Mouse (Mus musculus): ENCODE results near the gene Scn8a. TPM values are rescaled to one million over a fixed set of nuclear protein-coding genes. Genes with fewer than 3 reads are reported as not detected.
A peak's percentile ranks its signal among the peaks of the same experiment; 100 is the strongest.

The Scn8a gene
- polyA plus RNA-seq, 1 experiment from 2014 or later, result 9.0 TPM

DNA sequence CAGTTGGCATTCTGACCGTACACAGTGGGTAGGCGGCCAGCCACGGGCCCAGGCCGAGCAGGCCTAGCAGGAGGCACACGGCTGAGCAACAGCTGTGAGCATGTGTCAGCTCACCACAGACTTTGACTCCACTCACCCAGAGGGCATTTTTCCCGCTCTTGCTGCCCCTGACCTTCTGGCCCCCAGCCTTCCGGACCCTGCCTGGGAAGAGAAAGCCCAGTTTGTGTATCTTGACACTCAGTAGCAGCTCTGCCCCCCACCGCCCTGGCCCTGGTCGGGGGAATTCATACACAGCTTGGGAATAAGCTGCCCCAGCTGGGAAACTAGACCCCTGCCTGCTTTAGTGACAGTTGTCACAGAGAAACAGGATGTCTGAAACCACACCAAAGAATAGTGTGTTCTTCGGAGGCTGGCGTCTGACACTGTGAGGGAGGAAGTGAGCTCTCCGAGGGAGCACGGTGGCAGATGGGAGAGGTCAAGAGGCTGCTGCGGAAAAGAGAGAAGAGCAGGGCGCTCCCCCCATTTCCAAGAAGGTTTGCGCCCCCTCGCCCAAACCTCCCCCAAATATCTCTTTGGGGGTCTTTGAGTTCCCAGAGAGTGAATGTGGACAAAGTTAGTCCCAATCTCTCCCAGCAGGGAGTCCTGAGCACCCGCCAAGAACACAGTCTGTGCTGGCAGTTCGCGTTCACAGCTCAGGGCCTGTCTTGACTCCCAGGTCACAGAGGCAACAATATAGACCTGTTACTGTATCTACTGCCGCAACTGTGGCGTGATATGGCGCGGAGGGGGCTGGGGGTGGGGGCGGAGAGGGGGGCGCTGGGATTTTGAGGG, 24.4 kb upstream of the Scn8a start:
- H3K27ac ChIP-seq, result peak overlapping the region; percentile 62
- WGBS, result 60% methylated on average over 26 of the region's 26 CpGs
- no peak for DNase-seq (ENCODE audit: extremely low spot score, low spot score)
- H3K9me3 ChIP-seq, result peaks cover 9% of the 10 kb centered on the region
- H3K4me1 ChIP-seq, result peaks cover 15% of the 10 kb centered on the region
- no peaks in the 10 kb centered on the region for H3K27me3 ChIP-seq (ENCODE audit: poor library complexity, severe bottlenecking)
- H3K36me3 ChIP-seq (replicated peaks), result no peaks in the 10 kb centered on the region
- no peak overlapping the region for H3K4me3 ChIP-seq

- Histone ChIP-seq H3K36me3 (replicated peaks) (no peaks in the 10 kb centered on the region), H3K4me3 (no peak overlapping the region), H3K4me1 (peaks cover 15% of the 10 kb centered on the region), H3K27me3 (ENCODE audit: poor library complexity, severe bottlenecking) (no peaks in the 10 kb centered on the region), H3K27ac (no peak overlapping the region), H3K9me3 (peaks cover 9% of the 10 kb centered on the region)
- 87% methylated on average over 6 of the region's 6 CpGs for whole genome bisulfite sequencing
- no peak for DNase-seq (ENCODE audit: extremely low spot score, low spot score)
Observed at GRCm38 (mm10) chr15:100847193-100847592, 22.5 kb upstream of the Scn8a start.

- WGBS, result 73% methylated on average over 3 of the region's 3 CpGs
- Histone ChIP-seq H3K27me3 (ENCODE audit: poor library complexity, severe bottlenecking) (no peaks in the 10 kb centered on the region), H3K36me3 (replicated peaks) (no peaks in the 10 kb centered on the region), H3K4me3 (no peak overlapping the region), H3K9me3 (no peaks in the 10 kb centered on the region), H3K4me1 (no peaks in the 10 kb centered on the region), H3K27ac (no peak overlapping the region)
- DNase-seq (ENCODE audit: extremely low spot score, low spot score), result no peak
Observed at GRCm38 (mm10) chr15:100857586-100857985, 12.1 kb upstream of the Scn8a start.

DNA sequence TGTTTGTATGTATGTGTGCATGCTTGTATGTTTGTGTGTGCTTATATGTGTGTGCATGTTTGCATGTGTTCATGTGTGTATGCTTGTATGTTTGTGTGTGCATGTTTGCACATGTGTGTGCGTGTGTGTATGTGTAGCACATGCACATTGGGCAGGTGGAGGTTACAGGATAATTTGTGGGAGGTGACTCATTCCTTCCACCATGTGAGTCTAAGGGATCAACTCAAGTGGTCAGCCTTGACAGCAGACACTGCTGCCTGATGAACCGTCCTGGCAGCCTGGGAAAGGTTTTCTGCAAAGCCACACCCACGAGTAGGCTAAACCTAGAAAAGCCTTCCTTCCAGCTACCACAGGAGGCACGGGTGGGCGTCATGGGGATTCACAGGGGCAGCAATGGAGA, 8.8 kb upstream of the Scn8a start:
- no peaks in the 10 kb centered on the region for H3K27me3 ChIP-seq (ENCODE audit: poor library complexity, severe bottlenecking)
- no peak for DNase-seq (ENCODE audit: extremely low spot score, low spot score)
- WGBS, result 46% methylated on average over 5 of the region's 5 CpGs

DNA sequence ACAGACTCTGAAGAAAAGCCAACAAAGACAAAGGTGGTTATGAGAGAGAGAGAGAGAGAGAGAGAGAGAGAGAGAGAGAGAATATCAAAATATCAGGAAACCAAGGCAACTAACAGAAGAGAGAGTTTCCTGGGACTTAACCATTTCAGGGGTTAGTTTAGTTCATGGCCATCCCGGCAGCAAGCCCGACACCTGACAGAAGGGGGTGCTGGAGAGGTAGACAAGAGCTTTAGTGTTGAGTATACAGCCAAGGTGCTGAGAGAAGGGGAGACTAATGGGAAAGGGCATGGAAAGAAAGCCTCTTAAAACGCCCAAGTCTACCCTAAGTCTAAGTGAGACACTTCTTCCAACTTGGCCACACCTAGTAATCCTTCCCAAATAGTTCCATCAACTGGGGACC, 4.1 kb upstream of the Scn8a start:
- peaks cover 28% of the 10 kb centered on the region for H3K27me3 ChIP-seq (ENCODE audit: poor library complexity, severe bottlenecking)
- H3K4me3 ChIP-seq, result no peak overlapping the region
- no peak overlapping the region for H3K27ac ChIP-seq
- H3K4me1 ChIP-seq, result peaks cover 6% of the 10 kb centered on the region
- DNase-seq (ENCODE audit: extremely low spot score, low spot score), result no peak
- peaks cover 11% of the 10 kb centered on the region for H3K9me3 ChIP-seq
- WGBS, result 47% methylated on average over 3 of the region's 3 CpGs
- no peaks in the 10 kb centered on the region for H3K36me3 ChIP-seq (replicated peaks)

More for the DNA sequence above, 8.8 kb upstream of the Scn8a start:
- H3K27ac ChIP-seq, result no peak overlapping the region
- H3K4me3 ChIP-seq, result no peak overlapping the region
- H3K9me3 ChIP-seq, result peaks cover 3% of the 10 kb centered on the region; the same call in 1 of the 2 replicates
- H3K4me1 ChIP-seq, result no peaks in the 10 kb centered on the region
- H3K36me3 ChIP-seq (replicated peaks), result no peaks in the 10 kb centered on the region

GRCm38 (mm10) chr15:100870001-100870774, 530 bp downstream of the Scn8a start:
- H3K27ac ChIP-seq, result peak overlapping the region; percentile 92
- peaks cover 11% of the 10 kb centered on the region for H3K9me3 ChIP-seq
- H3K4me1 ChIP-seq, result peaks cover 29% of the 10 kb centered on the region
- peak overlapping the region; percentile 84 for H3K4me3 ChIP-seq
- H3K27me3 ChIP-seq (ENCODE audit: poor library complexity, severe bottlenecking), result peaks cover 64% of the 10 kb centered on the region
- peak; percentile 68 for DNase-seq (ENCODE audit: extremely low spot score, low spot score)
- H3K36me3 ChIP-seq (replicated peaks), result no peaks in the 10 kb centered on the region
- 5% methylated on average over 64 of the region's 66 CpGs for WGBS

DNA sequence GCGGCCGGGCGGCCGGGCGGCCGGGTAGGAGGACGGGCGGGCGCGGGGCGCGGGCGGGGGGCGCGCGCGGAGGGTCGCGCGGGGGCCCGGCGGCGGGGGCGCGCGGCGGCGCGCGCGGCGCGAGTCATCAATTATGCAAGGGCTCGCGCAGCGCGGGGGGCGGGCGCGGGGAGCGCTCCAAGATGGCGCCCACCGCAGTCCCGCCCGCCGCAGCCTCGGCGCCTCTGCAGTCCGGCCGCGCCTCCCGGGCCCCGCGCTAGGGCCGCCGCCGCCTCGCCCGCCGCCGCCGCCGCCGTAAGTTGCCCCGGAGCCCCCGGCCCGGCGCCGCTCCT, 1.1 kb downstream of the Scn8a start:
- WGBS, result 7% methylated on average over 48 of the region's 69 CpGs
- H3K36me3 ChIP-seq (replicated peaks), result no peaks in the 10 kb centered on the region
- peak overlapping the region; percentile 92 for H3K27ac ChIP-seq
- no peak for DNase-seq (ENCODE audit: extremely low spot score, low spot score)
- peaks cover 65% of the 10 kb centered on the region for H3K27me3 ChIP-seq (ENCODE audit: poor library complexity, severe bottlenecking)
- H3K4me1 ChIP-seq, result peaks cover 29% of the 10 kb centered on the region
- peaks cover 7% of the 10 kb centered on the region for H3K9me3 ChIP-seq
- peak overlapping the region; percentile 84 for H3K4me3 ChIP-seq

DNA sequence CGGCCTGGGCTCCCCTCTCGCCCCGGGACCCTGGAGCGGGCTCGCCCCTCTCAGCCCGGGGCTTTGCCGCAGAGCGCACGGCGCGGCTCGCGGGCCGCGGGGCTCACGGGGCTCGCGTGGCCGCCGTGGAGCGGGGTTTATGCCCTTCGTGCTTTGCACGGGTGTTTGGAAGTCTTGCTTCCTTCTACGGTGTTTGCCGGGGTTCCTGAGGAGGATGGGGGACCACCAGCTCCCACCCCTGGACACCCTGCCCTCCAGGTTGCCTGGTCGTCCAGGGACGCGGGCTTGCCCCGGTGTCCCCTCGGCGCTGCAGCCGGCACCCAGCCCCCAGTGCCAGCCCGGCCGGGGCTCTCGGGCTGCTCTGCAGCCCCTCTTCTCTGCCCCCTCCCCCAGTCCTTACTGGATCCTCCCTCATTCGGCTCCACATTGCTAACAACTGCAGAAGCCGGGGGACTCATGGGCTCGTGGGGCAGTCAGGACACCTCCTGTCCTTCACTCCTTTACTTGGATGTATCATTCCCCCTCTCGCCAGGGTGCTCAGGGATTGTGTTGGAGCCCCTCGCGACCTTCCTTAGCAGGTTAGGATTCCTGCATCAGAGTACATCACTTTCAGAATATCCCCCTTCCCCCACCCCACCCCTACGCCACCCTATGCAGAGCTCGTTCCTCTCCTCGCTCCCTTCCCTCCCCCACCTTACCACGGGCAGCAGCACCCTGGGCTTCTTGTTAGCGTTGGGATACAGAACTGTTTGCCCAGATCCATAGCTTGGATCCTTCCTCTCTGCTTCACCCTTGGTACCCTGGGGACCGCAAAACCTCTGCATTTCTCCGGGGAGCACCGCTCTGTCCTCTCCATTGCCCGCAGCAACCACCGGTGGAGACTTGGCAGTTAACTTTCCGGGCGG, 1.7 kb downstream of the Scn8a start:
- peak; percentile 54 for DNase-seq (ENCODE audit: extremely low spot score, low spot score)
- peak overlapping the region; percentile 84 for H3K4me3 ChIP-seq
- H3K36me3 ChIP-seq (replicated peaks), result no peaks in the 10 kb centered on the region
- peaks cover 29% of the 10 kb centered on the region for H3K4me1 ChIP-seq
- peak overlapping the region; percentile 92 for H3K27ac ChIP-seq
- WGBS, result under 1% methylated on average over 53 of the region's 53 CpGs
- peaks cover 70% of the 10 kb centered on the region for H3K27me3 ChIP-seq (ENCODE audit: poor library complexity, severe bottlenecking)
- peaks cover 3% of the 10 kb centered on the region for H3K9me3 ChIP-seq

GRCm38 (mm10) chr15:100873155-100873554, 3.5 kb downstream of the Scn8a start:
- DNase-seq (ENCODE audit: extremely low spot score, low spot score), result peak; percentile 78
- no peaks in the 10 kb centered on the region for H3K36me3 ChIP-seq (replicated peaks)
- WGBS, result 2% methylated on average over 16 of the region's 16 CpGs
- H3K4me1 ChIP-seq, result peaks cover 29% of the 10 kb centered on the region
- H3K27me3 ChIP-seq (ENCODE audit: poor library complexity, severe bottlenecking), result peaks cover 73% of the 10 kb centered on the region
- H3K9me3 ChIP-seq, result no peaks in the 10 kb centered on the region
- no peak overlapping the region for H3K4me3 ChIP-seq
- no peak overlapping the region for H3K27ac ChIP-seq

- no peak for DNase-seq (ENCODE audit: extremely low spot score, low spot score)
- Histone ChIP-seq H3K36me3 (replicated peaks) (no peaks in the 10 kb centered on the region), H3K27me3 (ENCODE audit: poor library complexity, severe bottlenecking) (peaks cover 27% of the 10 kb centered on the region), H3K27ac (no peak overlapping the region), H3K4me3 (no peak overlapping the region), H3K9me3 (no peaks in the 10 kb centered on the region), H3K4me1 (peaks cover 18% of the 10 kb centered on the region)
- WGBS, result 77% methylated on average over 15 of the region's 15 CpGs
Observed at GRCm38 (mm10) chr15:100879073-100879472, 9.4 kb downstream of the Scn8a start.

GRCm38 (mm10) chr15:100881385-100881784, 11.7 kb downstream of the Scn8a start:
- 83% methylated on average over 5 of the region's 5 CpGs for WGBS
- Histone ChIP-seq H3K9me3 (peaks cover 4% of the 10 kb centered on the region; the same call in 1 of the 2 replicates), H3K27ac (no peak overlapping the region), H3K27me3 (ENCODE audit: poor library complexity, severe bottlenecking) (peaks cover 15% of the 10 kb centered on the region; the same call in 1 of the 2 replicates), H3K4me1 (peaks cover 18% of the 10 kb centered on the region), H3K36me3 (replicated peaks) (no peaks in the 10 kb centered on the region), H3K4me3 (no peak overlapping the region)
- DNase-seq (ENCODE audit: extremely low spot score, low spot score), result no peak

DNA sequence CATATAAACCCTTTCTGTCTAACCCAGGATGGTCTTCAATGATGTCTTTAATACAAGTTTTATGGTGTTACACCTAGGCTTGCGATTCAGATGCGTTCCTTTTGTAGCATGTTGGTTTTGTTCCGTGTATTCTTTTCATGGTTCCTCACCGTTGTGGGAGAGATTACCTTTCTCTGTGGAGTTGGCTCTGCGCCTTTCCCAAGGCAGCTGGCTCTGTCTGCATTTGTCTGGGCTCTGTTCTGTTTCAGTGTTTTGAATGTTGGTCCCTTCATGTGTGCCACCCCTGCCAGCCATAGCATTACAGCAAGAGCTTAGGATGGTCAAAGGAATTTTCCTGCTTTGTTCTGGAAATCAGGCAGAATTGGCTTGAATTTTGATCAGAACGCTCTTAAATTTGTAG, 14.8 kb downstream of the Scn8a start:
- 92% methylated on average over 6 of the region's 6 CpGs for WGBS
- Histone ChIP-seq H3K27ac (no peak overlapping the region), H3K4me1 (peaks cover 12% of the 10 kb centered on the region), H3K4me3 (no peak overlapping the region), H3K36me3 (replicated peaks) (no peaks in the 10 kb centered on the region), H3K27me3 (ENCODE audit: poor library complexity, severe bottlenecking) (peaks cover 4% of the 10 kb centered on the region; the same call in 1 of the 2 replicates), H3K9me3 (peaks cover 10% of the 10 kb centered on the region; the same call in 1 of the 2 replicates)
- DNase-seq (ENCODE audit: extremely low spot score, low spot score), result no peak
